Mouse (Mus musculus) left cerebral cortex, postnatal 10 days (tissue): ENCODE measurements around the gene Gja1. TPM values are rescaled to one million over a fixed set of nuclear protein-coding genes. Genes with fewer than 3 reads are reported as not detected.
"Not testable (repeated sequence)": the region's sequence is repeated elsewhere in the genome, so short reads cannot be mapped to it uniquely, and the experiment has no call there.

Source experiments
- DNase-seq, 2 experiments: peaks; one replicate each; pipeline ENCODE4 v3.0.0; 2021 to 2022; ENCODE audit warnings: low spot score in 2 of 2, mixed read lengths in 1 of 2; ENCODE audit errors: extremely low spot score in 1 of 2
- intact Hi-C: fragments of 180-260 bp; cut with DNase I; formaldehyde crosslinking; loops from one replicate; pipeline ENCODE4 v1.15.1; 2025
- total RNA-seq, 2 experiments: library from RNA; stranded (reverse); gene quantifications; 2 replicates each; pipeline ENCODE4 v1.2.3; 2021

Gene Gja1
- total RNA-seq, result 100 to 1,000 TPM; 169 to 189 TPM

DNA sequence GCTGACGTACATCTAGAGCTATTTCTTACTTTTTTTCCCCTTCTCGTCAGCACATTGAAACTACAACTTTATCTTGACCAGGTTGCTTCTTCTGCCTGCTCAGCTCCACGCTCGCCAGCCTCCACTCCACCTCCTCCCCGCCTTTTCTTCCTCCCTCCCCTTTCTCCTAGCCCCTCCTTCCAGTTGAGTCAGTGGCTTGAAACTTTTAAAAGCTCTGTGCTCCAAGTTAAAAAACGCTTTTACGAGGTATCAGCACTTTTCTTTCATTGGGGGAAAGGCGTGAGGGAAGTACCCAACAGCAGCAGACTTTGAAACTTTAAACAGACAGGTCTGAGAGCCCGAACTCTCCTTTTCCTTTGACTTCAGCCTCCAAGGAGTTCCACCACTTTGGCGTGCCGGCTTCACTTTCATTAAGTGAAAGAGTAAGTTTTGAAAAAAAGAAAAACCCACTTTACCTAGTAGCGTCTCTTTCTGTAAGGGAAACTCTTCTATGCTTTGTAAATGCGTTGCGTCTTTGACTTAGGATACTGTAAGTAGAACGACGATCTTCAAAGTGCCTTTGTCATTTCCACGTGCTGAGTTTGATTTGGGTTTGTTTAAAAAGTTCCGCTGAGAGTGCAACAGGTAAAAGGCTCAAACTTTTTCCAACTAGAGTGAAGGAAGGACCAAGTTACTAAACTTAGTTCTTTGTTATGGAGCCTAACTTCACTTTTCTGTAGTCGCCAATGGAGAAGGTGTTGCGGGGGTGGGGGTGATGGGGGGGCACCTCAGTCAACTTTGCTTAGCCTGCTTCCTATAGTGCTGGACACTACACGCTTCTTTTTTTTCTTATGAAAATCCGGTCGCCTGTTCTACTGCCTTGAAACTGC lies at the start of gene Gja1:
Gja1 (plus strand) TSS at position 234 of the 869 bp plus-strand sequence.
- peak; percentile 26 to 69 for DNase-seq
- intact Hi-C loops, result loop anchor here (10.0 kb wide), 1 partner anchor 507 kb away; no protein-coding TSS in a partner anchor

- intact Hi-C loops, result loop anchor here (5.0 kb wide), 1 partner anchor 232 kb away; the partner anchor contains the start of gene Msl3l2
- peak; percentile 70 to 83 for DNase-seq
Measured at GRCm38 (mm10) chr10:56338851-56339489, 38.2 kb upstream of the Gja1 start.

GRCm38 (mm10) chr10:56360472-56360871 lies 16.7 kb upstream of the Gja1 start:
- no peak for DNase-seq
- intact Hi-C loops, result no loop called here

DNA sequence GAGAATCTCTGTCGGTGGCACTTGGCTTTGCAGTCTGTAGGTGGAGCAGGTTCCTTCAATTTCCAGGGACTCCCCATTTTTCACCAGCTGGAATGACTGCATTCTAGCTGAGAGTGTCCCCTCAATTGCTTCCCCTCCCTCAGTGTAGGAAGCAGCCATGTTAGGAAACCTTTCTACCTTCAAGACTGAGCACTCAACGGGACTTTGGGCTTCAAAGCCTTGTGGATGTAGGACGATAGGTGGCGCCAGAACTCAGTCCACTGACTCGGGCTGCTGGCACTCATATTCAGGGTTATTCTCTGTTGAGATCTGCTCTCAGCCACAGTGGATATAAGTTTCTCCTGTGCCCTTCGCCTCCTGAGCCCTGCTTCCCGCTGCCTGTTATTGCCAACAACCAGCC lies 8.1 kb upstream of the Gja1 start:
- peak; percentile 59 to 74 for DNase-seq
- intact Hi-C loops, result no loop called here

- intact Hi-C loops, result loop anchor here (1.0 to 10.0 kb wide), 5 partner anchors 512 to 1074 kb away; no protein-coding TSS in a partner anchor
- DNase-seq, result peak in 1 of 2 experiments; percentile 31
Measured at GRCm38 (mm10) chr10:56373021-56373720, 4.0 kb upstream of the Gja1 start.

DNA sequence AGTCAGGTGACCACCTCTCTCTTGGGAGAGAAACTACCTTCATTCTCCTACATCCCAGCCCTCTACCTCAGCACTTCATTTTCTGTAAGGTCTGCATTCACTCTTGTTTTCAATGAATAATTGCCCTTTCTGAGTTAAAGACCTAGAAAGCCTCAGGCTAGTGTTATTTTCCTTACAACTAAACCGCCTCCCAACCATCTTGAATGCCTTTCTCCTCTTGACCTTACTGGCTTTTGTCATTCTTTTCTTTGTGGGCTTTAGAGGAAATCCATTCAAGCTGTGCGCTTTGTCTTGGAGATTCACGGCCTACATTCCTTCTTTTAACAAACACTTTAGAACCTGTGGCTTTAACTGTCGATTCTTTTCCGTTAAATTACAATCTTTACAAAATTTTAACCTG lies 3.0 kb upstream of the Gja1 start:
- DNase-seq, result no peak
- intact Hi-C loops, result loop anchor here (5.0 to 10.0 kb wide), 3 partner anchors 511 to 1073 kb away; no protein-coding TSS in a partner anchor

DNA sequence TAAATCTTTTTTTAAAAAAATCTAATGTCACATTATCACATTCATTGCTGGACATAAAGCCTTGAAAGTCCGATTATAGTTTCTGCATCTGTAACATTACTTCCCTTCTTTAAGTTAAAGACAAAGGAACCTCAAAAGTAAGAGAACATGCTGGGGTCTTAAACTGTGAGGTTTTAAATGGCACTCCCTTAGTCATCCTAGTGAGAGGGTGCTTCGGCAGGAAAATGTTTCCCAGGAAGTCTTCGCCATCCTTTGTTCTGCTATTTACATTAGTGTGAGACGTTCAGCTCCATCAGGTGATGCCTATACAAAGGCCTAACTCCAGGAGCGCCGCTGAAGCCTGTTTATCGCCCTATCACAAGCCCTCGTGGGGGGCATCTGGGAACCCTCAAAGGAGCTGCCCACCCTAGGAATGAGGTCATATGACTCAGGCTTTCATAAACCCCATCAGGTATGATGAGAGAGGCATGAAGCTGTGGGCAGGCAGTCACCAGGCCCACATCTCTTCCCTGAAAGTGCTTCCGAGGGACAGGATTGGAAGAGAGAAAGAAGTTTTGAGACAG lies 1.1 kb upstream of the Gja1 start:
- no peak for DNase-seq
- intact Hi-C loops, result loop anchor here (10.0 kb wide), 1 partner anchor 509 kb away; no protein-coding TSS in a partner anchor

DNA sequence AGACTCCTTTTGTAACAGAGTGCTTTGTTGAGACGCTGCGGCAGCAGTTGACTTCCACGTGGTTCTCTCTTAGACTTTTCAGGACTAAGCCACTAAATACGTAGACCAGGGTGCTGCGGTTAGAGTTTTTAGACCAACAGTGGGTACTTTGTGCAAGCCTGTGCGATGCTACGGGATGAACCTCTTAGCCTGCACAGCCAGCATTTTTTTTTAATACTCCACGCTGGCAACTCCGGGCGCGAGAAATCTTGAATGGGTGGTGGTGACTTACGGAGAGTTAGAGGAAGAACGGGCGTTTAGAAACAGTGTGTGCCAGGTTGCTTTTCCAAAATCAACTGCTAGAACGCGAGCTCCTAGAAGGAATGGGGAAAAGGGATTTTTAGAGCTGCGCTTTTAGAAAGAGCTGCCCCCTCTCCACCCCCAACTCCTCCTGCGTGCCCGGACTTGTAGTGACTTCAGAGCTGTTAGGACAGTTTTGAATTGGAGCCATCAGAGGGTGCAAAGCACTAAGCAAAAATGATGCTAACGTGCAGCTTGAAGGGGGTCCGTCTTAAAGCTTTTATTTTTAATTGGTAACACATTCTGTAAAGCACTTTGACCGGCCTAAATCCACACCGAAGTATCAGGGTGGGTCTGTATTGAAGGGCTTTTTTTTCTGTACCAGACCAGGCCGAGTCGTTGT lies 977 bp downstream of the Gja1 start:
- intact Hi-C loops, result loop anchor here (10.0 kb wide), 1 partner anchor 507 kb away; no protein-coding TSS in a partner anchor
- DNase-seq, result peak in 1 of 2 experiments; percentile 25

- DNase-seq, result peak in 1 of 2 experiments; percentile 66
Measured at GRCm38 (mm10) chr10:56378648-56379254, 1.6 kb downstream of the Gja1 start.

DNA sequence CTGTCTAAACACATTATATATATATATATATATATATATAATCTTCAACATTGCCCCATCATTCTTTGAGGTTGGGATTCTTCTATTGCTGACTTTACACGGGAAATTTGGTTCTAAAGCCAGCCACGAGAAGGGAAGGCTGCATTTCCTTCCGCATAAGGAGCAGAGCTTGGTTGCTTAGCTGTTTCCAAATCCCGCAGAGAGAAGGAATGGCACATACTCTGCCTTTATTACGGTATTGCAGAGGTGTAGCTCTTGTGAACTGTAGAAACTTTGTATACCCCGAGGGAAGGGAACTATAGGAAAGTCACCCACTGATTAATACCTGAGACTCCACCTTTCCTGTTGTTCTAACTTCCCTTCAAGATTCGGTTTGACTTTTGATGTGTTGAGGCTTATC lies 2.6 kb downstream of the Gja1 start:
- intact Hi-C loops, result loop anchor here (10.0 kb wide), 2 partner anchors 455 to 505 kb away; no protein-coding TSS in a partner anchor
- DNase-seq, result no peak

More at GRCm38 (mm10) chr10:56378648-56379254, 1.6 kb downstream of the Gja1 start:
- intact Hi-C loops, result loop anchor here (10.0 kb wide), 1 partner anchor 506 kb away; no protein-coding TSS in a partner anchor

DNA sequence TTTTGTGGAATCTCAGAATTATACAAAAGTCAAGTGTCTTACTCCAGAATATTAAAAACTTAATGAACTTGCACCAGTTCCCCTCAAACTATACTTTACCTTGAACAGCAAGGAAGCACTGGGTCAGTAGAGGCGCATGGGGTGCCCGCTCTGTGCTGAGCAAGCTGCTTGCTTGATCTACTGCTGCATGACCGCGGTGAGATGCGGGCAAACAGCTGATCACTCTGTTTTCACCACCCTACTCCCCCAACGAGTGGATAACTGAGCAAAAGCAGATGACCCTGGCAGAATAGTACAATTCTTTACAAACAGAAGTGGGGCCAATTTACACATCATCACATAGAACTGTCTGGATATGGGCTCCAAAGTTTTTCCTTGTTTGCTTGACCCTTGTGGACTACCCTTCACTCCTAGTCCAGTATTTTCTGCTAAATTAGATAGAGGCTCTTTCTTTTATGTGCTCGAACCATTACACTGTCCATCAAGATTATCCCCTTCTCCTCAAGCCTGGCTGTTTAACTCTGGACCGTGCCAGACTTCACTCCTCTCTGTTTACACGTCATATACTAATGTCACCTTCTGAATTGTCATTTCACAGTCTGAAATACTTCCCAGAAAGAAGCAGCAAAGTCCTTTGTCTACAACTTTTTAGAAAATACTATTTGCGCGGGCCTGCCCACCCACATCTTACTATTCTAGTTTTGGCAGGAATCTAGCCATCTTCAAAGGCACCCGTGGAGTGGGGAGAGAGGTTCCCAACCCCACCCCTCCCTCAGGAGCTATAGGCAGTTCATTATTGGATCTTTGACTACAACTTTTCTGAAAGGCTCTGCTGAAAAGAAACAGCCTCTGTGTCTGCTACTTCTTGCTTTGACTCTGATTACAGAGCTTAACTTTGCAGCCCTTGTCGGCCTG lies 8.3 kb downstream of the Gja1 start:
- no peak for DNase-seq
- intact Hi-C loops, result loop anchor here (10.0 kb wide), 1 partner anchor 449 kb away; no protein-coding TSS in a partner anchor

DNA sequence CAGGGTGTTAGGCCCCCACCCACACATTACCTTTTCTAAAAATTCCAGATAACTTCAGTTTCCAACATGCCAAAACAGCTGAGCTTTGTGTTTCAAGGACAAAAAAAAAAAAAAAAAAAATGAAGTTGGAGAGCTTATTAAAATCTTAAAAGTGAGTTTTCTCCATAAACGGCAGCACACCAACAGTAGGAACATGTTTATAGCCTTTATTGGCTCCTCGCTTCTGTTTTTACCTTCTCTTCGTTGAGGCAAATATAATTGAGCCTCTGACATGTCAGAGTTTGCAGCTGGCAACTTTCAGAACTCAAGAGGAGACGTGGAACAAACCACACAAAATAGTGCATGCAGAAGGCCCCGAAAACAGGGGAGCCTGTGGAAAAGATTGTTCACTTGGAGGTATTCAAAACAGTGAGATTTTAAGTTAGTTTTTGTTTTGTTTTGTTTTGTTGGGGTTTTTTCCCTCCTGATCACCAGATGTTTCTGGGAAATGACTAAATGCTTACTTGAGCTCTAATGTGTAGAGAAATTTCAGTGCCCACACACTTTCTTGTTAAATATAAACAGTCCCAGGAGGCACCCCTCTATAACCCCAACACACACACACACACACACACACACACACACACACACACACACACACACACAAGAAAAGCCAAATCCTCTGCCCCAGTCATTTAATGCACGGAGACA lies 16.1 kb downstream of the Gja1 start:
- no peak for DNase-seq
- intact Hi-C loops, result no loop called here

DNA sequence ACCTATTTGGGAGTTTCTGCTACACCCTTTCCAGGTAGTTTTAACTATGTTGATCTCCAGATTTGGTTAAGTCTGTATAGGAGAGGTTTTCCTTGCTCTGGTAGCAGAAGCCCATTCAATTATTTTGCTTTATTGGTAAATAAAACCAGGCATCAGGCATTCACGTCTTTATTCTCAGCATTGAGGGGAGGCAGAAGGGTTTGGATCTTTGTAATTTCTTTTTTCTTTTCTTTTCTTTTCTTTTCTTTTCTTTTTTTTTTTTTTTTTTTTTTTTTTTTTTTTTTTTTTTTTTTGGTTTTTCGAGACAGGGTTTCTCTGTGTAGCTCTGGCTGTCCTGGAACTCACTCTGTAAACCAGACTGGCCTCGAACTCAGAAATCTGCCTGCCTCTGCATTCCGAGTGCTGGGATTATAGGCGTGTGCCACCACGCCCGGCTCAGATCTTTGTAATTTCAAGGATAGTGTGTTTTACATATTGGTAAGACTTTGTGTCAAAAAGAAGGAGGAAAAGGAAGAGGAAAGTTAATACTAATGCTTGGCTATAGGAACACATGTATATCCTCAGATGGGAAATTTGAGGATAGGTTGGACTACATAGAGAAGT lies 16.8 kb downstream of the Gja1 start:
- intact Hi-C loops, DNase-seq: not testable (repeated sequence)

GRCm38 (mm10) chr10:56397875-56398274 lies 20.7 kb downstream of the Gja1 start:
- intact Hi-C loops, result no loop called here
- no peak for DNase-seq

- no peak for DNase-seq
- intact Hi-C loops, result no loop called here
Measured at GRCm38 (mm10) chr10:56398310-56398709, 21.2 kb downstream of the Gja1 start.

- intact Hi-C loops, DNase-seq: not testable (repeated sequence)
Measured at GRCm38 (mm10) chr10:56401396-56401795, 24.3 kb downstream of the Gja1 start.
